ENCODE assay signal across 9 mouse cellular contexts in genomic region chr5:23672136-23672535, GRCm38 (mm10). TPM values are rescaled to one million over a fixed set of nuclear protein-coding genes. Genes with fewer than 3 reads are reported as not detected.
DNase-seq lines count a peak whose midpoint lies in the region; ATAC-seq lines count a peak whose summit lies in the region.
"Had no signal": no experiment of that assay in that cellular context is flagged by ENCODE, and none has a peak within 500 bp of the region (broad histone marks: within the 10 kb centered on the region; RNA-seq: fewer than 3 reads in every experiment).

No protein-coding gene starts in this region.

- H3K27me3 ChIP-seq in forebrain, embryonic 14.5 days (replicated peaks; ENCODE audit: control insufficient read depth, insufficient read depth, low read length) = no peaks in the 10 kb centered on the region
- no peaks in the 10 kb centered on the region for H3K27me3 ChIP-seq in forebrain, embryonic 15.5 days

- H3K9me3 ChIP-seq in forebrain, embryonic 14.5 days (replicated peaks; ENCODE audit: control insufficient read depth, low read length) = no peaks in the 10 kb centered on the region
- H3K9me3 ChIP-seq in forebrain, embryonic 15.5 days = no peaks in the 10 kb centered on the region

- no peak overlapping the region for H3K9ac ChIP-seq in forebrain, embryonic 14.5 days (ENCODE audit: low read length)
- no peak overlapping the region for H3K9ac ChIP-seq in forebrain, embryonic 15.5 days (replicated peaks)

- DNase-seq in forebrain, embryonic 14.5 days (ENCODE audit: low spot score) = peak; percentile 31
- DNase-seq in 3134 (ENCODE audit: extremely low read depth, insufficient read length, low spot score) = peak; percentile 37
- DNase-seq in fat pad, adult 2 months (ENCODE audit: extremely low read depth, low read depth, low spot score) = peak; percentile 37
- peak; percentile 73 to 78 for DNase-seq in lung, adult 18-20 months
- DNase-seq in thymus, postnatal 4 days = no peak
- no peak for DNase-seq in thymus, postnatal 25 days
- DNase-seq: spleen, adult 18-20 months had no signal

- H3K4me2 ChIP-seq in forebrain, embryonic 14.5 days (ENCODE audit: low read length) = no peak overlapping the region
- no peak overlapping the region for H3K4me2 ChIP-seq in forebrain, embryonic 15.5 days (replicated peaks)

- no peaks in the 10 kb centered on the region for H3K36me3 ChIP-seq in forebrain, embryonic 14.5 days (ENCODE audit: control insufficient read depth, insufficient read depth, low read length)
- no peaks in the 10 kb centered on the region for H3K36me3 ChIP-seq in forebrain, embryonic 15.5 days

- 35% methylated on average over 7 of the region's 7 CpGs for WGBS in forebrain, embryonic 14.5 days
- WGBS in forebrain, embryonic 15.5 days = 36% methylated on average over 7 of the region's 7 CpGs

- H3K4me1 ChIP-seq in forebrain, embryonic 14.5 days (ENCODE audit: control insufficient read depth, insufficient read depth, low read length) = no peaks in the 10 kb centered on the region
- H3K4me1 ChIP-seq in forebrain, embryonic 15.5 days = peaks cover 15% of the 10 kb centered on the region

- H3K27ac ChIP-seq in forebrain, embryonic 14.5 days (ENCODE audit: low read depth, low read length) = no peak overlapping the region
- H3K27ac ChIP-seq in forebrain, embryonic 15.5 days (replicated peaks) = no peak overlapping the region

- no peak for ATAC-seq in forebrain, embryonic 14.5 days
- no peak for ATAC-seq in forebrain, embryonic 15.5 days (replicated peaks)
- ATAC-seq in inflammation-experienced regulatory T-cells, adult 6 months = no peak

- no peak overlapping the region for H3K4me3 ChIP-seq in forebrain, embryonic 14.5 days (ENCODE audit: low read depth, low read length)
- no peak overlapping the region for H3K4me3 ChIP-seq in forebrain, embryonic 15.5 days

RNA-seq across cellular contexts. Expression of gene Srpk2, which starts 12.3 kb away (rescaled TPM):
- 98.4 and 102 TPM in 2 replicates for polyA plus RNA-seq in forebrain, embryonic 14.5 days (2014; fragmentation: Nextera tagmentation; extraction: Ambion mirVana)
- 96.2 and 99.9 TPM in 2 replicates for polyA plus RNA-seq in forebrain, embryonic 15.5 days (2015; fragmentation: Nextera tagmentation; extraction: Ambion mirVana)
- 10 to 100 TPM; 71.5 to 98.3 (median 72.5) TPM for polyA plus RNA-seq in inflammation-experienced regulatory T-cells, adult 6 months (2017; shearing (Covaris generic))

Comparison
In these comparisons a context has a peak if more than half of its experiments do, and no peak if none do; other contexts are left out.
1. DNase-seq: peak in forebrain, embryonic 14.5 days (single experiment), 3134 (single experiment), fat pad, adult 2 months (single experiment) and lung, adult 18-20 months (2 of 2); none in thymus, postnatal 4 days (single experiment) and thymus, postnatal 25 days (single experiment).